Mouse (Mus musculus): ENCODE measurements around the gene Mrpl24.

The Mrpl24 gene

GRCm38 (mm10) chr3:87934501-87934900, 15.2 kb downstream of the Mrpl24 start:
- TF ChIP-seq GATA4 (IDR thresholded peaks at IDR 0.05; ENCODE audit: insufficient replicate concordance, low read length): no peak

DNA sequence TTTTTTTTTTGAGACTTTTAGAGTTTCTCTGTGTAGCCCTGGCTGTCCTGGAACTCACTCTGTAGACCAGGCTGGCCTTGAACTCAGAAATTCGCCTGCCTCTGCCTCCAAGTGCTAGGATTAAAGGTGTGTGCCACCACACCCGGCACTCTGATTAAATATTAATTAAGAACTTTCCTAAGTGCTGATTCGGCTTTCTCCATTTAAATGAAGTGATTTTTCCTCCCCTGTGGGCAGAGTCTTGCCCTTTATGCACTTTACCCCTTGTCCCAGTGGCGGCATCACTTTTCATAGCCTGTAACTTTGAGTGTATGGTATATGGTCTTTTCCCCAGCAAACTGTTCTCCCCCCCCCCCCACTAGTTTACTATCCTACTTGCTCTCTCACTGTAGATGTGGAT, 15.9 kb downstream of the Mrpl24 start:
- no peak for TF ChIP-seq GATA4 (IDR thresholded peaks at IDR 0.05; ENCODE audit: insufficient replicate concordance, low read length)

GRCm38 (mm10) chr3:87935776-87936175, 16.5 kb downstream of the Mrpl24 start:
- no peak for TF ChIP-seq GATA4 (IDR thresholded peaks at IDR 0.05; ENCODE audit: insufficient replicate concordance, low read length)

- no peak for TF ChIP-seq GATA4 (IDR thresholded peaks at IDR 0.05; ENCODE audit: insufficient replicate concordance, low read length)
These were observed 21.3 kb downstream of the Mrpl24 start for GRCm38 (mm10) chr3:87940611-87941010.

GRCm38 (mm10) chr3:87942471-87942870, 23.2 kb downstream of the Mrpl24 start:
- no peak for TF ChIP-seq GATA4 (IDR thresholded peaks at IDR 0.05; ENCODE audit: insufficient replicate concordance, low read length)

DNA sequence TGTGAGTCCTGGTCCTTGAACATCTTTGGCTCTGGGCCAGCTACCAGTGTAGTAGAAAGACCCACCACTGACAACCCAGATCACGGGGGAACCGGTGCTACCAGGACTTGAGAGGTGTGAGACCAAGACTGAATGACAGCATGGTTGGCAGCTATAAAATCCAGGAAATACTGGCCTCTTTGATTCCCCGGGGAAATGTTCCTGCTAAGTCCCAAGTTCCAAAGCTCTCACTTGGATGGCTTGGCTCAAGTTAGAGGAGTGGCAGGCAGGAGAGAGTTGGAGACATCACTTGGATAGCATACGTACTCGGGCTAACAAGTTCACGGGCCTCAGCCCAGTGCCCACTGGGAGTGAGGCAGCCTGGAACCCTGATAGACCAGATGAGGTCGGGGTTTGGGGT, 24.3 kb downstream of the Mrpl24 start:
- TF ChIP-seq GATA4 (IDR thresholded peaks at IDR 0.05; ENCODE audit: insufficient replicate concordance, low read length): no peak

DNA sequence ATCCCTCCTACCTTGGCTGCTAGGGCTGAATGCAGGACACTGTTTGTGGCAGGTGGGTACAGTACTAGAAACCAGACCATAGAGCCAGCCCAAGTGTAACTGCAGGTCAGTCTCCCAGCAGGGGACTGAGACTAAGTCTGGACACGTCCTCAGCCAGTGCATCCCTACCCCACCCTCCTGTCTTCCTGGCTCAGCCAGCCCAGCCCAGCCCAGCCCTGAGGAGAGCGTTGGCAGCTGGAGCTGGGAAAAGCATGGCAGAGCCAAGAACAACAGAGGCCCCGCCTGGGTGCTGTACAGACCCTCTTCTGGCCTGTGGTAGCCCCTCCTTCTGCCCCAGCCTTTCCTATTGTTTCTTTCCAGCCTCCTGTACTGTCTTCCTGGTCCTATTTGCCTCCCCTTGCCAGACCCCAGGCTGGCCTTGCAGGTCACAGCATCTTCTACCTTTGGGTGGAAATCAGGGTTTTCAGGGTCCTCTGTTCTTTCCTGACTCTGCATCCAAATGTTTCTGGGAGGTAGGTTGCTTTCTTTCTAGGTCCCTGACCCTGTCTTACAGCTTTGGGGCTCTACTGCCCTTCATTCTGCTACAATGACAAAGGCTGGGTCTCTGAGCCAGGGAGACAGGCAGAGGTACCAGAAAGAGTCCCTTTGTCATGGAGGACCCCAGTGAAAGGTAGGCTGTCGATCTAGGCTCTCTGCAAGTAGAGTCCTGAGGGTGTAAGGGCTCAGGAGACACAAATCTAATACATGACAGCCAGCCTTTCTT, 25.7 kb downstream of the Mrpl24 start:
- TF ChIP-seq GATA4 (IDR thresholded peaks at IDR 0.05; ENCODE audit: insufficient replicate concordance, low read length): no peak

DNA sequence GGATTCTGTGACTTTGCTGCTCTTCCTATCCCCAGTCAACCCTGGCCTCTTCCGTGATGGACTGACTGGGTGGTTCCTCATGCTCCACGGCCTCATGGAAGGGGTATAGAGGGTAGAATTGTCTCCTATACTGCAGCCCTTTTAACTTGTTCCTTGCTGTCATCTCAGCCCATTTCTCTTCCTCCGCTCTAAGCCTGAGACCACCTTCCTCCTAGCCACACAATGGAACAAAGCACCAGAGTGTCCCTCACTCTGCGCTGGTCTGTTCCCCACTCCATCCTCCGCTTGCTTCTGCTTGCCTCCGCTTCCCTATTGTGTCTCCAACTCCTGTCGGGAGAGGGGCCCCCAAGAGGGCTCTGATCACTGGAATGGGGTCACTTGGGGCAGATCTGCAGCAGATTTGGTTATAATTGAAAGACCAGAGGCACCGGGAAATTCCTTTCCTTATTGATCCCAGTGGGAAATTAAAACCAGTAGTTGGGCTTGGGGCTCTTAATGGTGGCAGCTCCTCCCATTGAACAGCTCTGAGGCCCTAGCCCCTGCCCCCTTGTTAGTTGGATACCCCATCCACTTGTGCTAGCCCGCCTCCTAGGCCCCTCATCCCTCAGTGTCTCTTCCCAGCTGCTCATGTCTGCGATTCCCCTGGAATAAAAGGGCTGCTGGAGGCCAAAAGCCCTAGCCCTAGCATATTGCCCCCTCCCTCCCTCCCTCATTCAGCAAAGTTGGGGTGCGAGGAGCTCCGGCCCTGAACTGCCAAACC, 26.7 kb downstream of the Mrpl24 start:
- no peak for TF ChIP-seq GATA4 (IDR thresholded peaks at IDR 0.05; ENCODE audit: insufficient replicate concordance, low read length)

- TF ChIP-seq GATA4 (IDR thresholded peaks at IDR 0.05; ENCODE audit: insufficient replicate concordance, low read length): no peak
These were observed 27.2 kb downstream of the Mrpl24 start for GRCm38 (mm10) chr3:87946541-87946860.

GRCm38 (mm10) chr3:87947056-87947810, 27.9 kb downstream of the Mrpl24 start:
- no peak for TF ChIP-seq GATA4 (IDR thresholded peaks at IDR 0.05; ENCODE audit: insufficient replicate concordance, low read length)

GRCm38 (mm10) chr3:87947811-87948199, 28.5 kb downstream of the Mrpl24 start:
- no peak for TF ChIP-seq GATA4 (IDR thresholded peaks at IDR 0.05; ENCODE audit: insufficient replicate concordance, low read length)

- no peak for TF ChIP-seq GATA4 (IDR thresholded peaks at IDR 0.05; ENCODE audit: insufficient replicate concordance, low read length)
These were observed 29.3 kb downstream of the Mrpl24 start, which contains the start of gene Crabp2 for GRCm38 (mm10) chr3:87948378-87949265. Crabp2 (plus strand) TSS chr3:87948666.

- TF ChIP-seq GATA4 (IDR thresholded peaks at IDR 0.05; ENCODE audit: insufficient replicate concordance, low read length): no peak
These were observed 30.1 kb downstream of the Mrpl24 start for GRCm38 (mm10) chr3:87949266-87949954.

DNA sequence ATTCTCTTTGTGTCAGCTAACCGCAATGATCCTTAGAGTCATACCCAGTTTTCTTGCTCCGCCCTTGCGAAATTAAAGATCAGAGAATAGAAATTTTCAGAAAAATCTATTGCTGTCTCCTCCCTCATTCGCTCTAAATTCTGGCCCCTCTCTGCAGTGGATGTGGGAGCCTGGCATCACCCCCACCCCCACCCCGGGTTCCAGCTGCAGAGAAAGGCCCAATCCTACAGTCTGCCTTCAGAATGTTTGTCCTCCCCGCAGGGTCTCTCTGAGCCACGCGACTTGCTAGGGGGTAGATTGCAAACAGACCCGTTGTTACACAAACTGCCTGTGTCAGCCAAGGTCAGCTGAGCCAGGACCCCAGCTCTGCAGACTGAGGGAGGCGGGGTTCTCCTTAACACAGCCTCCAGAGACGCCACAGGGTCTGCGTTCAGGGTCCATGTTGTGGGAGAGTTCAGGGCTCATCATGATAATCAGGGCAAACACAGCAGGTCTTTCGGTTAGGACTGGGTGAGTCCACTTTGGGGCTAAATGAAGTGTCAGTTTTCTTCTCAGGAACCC, 30.7 kb downstream of the Mrpl24 start:
- no peak for TF ChIP-seq GATA4 (IDR thresholded peaks at IDR 0.05; ENCODE audit: insufficient replicate concordance, low read length)

All from liver, adult (tissue).